18 mouse cellular contexts compared by ENCODE assay signal in genomic region chr15:6787236-6787635, GRCm38 (mm10).
"Had no signal": no experiment of that assay in that cellular context is flagged by ENCODE, and none has a peak within 500 bp of the region (broad histone marks: within the 10 kb centered on the region; RNA-seq: fewer than 3 reads in every experiment).

No protein-coding gene starts in this region.

- H3K27ac ChIP-seq: midbrain, embryonic 10.5 days; midbrain, embryonic 12.5 days; neural tube, embryonic 13.5 days; neural tube, embryonic 15.5 days had no signal

- H3K9ac ChIP-seq: lung, embryonic 14.5 days; midbrain, embryonic 12.5 days; neural tube, embryonic 13.5 days; neural tube, embryonic 15.5 days had no signal

- H3K27me3 ChIP-seq: midbrain, embryonic 12.5 days; neural tube, embryonic 13.5 days; neural tube, embryonic 15.5 days had no signal

- H3K9me3 ChIP-seq: midbrain, embryonic 10.5 days; midbrain, embryonic 12.5 days; neural tube, embryonic 13.5 days; neural tube, embryonic 15.5 days had no signal

- ATAC-seq: midbrain, embryonic 16.5 days had no signal

- DNase-seq: lung, adult 18-20 months; lung, embryonic 14.5 days; lung, postnatal 10 days; lung, postnatal 4 days; midbrain, embryonic 14.5 days; retina, postnatal 1 day; right cerebral cortex, postnatal 25 days; right cerebral cortex, postnatal 4 days; spleen, adult 18-20 months; thymus, adult 18-20 months; thymus, postnatal 14 days; thymus, postnatal 36 days had no signal

- H3K4me3 ChIP-seq: midbrain, embryonic 10.5 days; midbrain, embryonic 12.5 days; myocyte; neural tube, embryonic 13.5 days; neural tube, embryonic 15.5 days had no signal

- H3K4me1 ChIP-seq: midbrain, embryonic 10.5 days; midbrain, embryonic 12.5 days; neural tube, embryonic 13.5 days; neural tube, embryonic 15.5 days had no signal

- H3K4me2 ChIP-seq: lung, embryonic 14.5 days; midbrain, embryonic 12.5 days; neural tube, embryonic 13.5 days; neural tube, embryonic 15.5 days had no signal
